Mouse (Mus musculus): ENCODE results near the gene Sall4.
"Not testable (repeated sequence)": the region's sequence is repeated elsewhere in the genome, so short reads cannot be mapped to it uniquely, and the experiment has no call there.

GRCm38 (mm10) chr2:168744406-168744805 is 23.3 kb downstream of the Sall4 start:
- not testable (repeated sequence) for TF ChIP-seq CTCF, EP300 (IDR thresholded peaks at IDR 0.05)
